Mouse (Mus musculus) testis, adult 2 months (tissue): ENCODE measurements around the gene Hoxa3. TPM values are rescaled to one million over a fixed set of nuclear protein-coding genes. Genes with fewer than 3 reads are reported as not detected.
A peak's percentile ranks its signal among the peaks of the same experiment; 100 is the strongest.

Experiments
- H3K27ac ChIP-seq: fragments of 200-500 bp; 2 replicates; pipeline ENCODE4 v1.5.1; 2012; ENCODE audit warnings: low read depth, low read length; ENCODE audit not compliant: control insufficient read depth, insufficient read depth
- H3K27me3 ChIP-seq: fragments of 200-500 bp; 2 replicates; pipeline ENCODE4 v1.6.1; 2012; ENCODE audit warnings: mild to moderate bottlenecking, low read length, moderate library complexity; ENCODE audit not compliant: control insufficient read depth, insufficient read depth
- H3K36me3 ChIP-seq: fragments of 200-500 bp; 2 replicates; pipeline ENCODE4 v1.6.1; 2012; ENCODE audit warnings: mild to moderate bottlenecking, low read length; ENCODE audit not compliant: control insufficient read depth, insufficient read depth
- H3K4me1 ChIP-seq: fragments of 200-500 bp; 2 replicates; pipeline ENCODE4 v1.6.1; 2012; ENCODE audit warnings: low read length; ENCODE audit not compliant: control insufficient read depth, insufficient read depth
- H3K4me3 ChIP-seq: fragments of 200-500 bp; 2 replicates; pipeline ENCODE4 v1.5.1; 2012; ENCODE audit warnings: low read depth, mild to moderate bottlenecking, low read length, moderate library complexity, mixed read lengths; ENCODE audit not compliant: control insufficient read depth
- CTCF ChIP-seq: fragments of 200-500 bp; IDR thresholded peaks from 2 replicates; pipeline ENCODE4 v1.5.1; 2012; ENCODE audit warnings: low read depth, mild to moderate bottlenecking, inconsistent platforms, low read length, moderate library complexity; ENCODE audit not compliant: control insufficient read depth, insufficient read depth, insufficient replicate concordance
- POLR2A ChIP-seq: fragments of 200-500 bp; IDR thresholded peaks from 2 replicates; pipeline ENCODE4 v1.6.1; 2012; ENCODE audit warnings: low read depth, mild to moderate bottlenecking, inconsistent platforms, low read length, moderate library complexity; ENCODE audit not compliant: control insufficient read depth
- polyA plus RNA-seq: library from polyadenylated mRNA; depleted of rRNA; stranded (reverse); fragments of >200 nt; gene quantifications from 2 replicates; pipeline ENCODE4 v1.2.3, GENCODE M21; 2012

Gene Hoxa3
- polyA plus RNA-seq, 1 experiment: 5.8 TPM

- Histone ChIP-seq H3K4me3 (no peak overlapping the region), H3K27me3 (peaks cover 17% of the 10 kb centered on the region), H3K27ac (no peak overlapping the region), H3K36me3 (no peaks in the 10 kb centered on the region), H3K4me1 (peaks cover 36% of the 10 kb centered on the region)
- TF ChIP-seq POLR2A: no peak
- no peak for TF ChIP-seq CTCF
Observed at GRCm38 (mm10) chr6:52159979-52160378, 53.2 kb downstream of the Hoxa3 start.

- no peak overlapping the region for H3K4me3 ChIP-seq
- H3K4me1 ChIP-seq: peaks cover 33% of the 10 kb centered on the region
- no peak for TF ChIP-seq POLR2A
- no peak for TF ChIP-seq CTCF
- H3K27ac ChIP-seq: no peak overlapping the region
- no peaks in the 10 kb centered on the region for H3K36me3 ChIP-seq
- H3K27me3 ChIP-seq: peaks cover 13% of the 10 kb centered on the region; the same call in 1 of the 2 replicates
Observed at GRCm38 (mm10) chr6:52159164-52159761, 53.9 kb downstream of the Hoxa3 start.

GRCm38 (mm10) chr6:52158276-52159051, 54.7 kb downstream of the Hoxa3 start, which contains the start of gene Hoxa1:
TSS of gene Hoxa1 (minus strand) at chr6:52158317.
- H3K27me3 ChIP-seq: peaks cover 7% of the 10 kb centered on the region; the same call in 1 of the 2 replicates

GRCm38 (mm10) chr6:52157466-52158275, 55.5 kb downstream of the Hoxa3 start:
- TF ChIP-seq CTCF (no peak), POLR2A (no peak)
- H3K27ac ChIP-seq: no peak overlapping the region
- peaks cover 3% of the 10 kb centered on the region; the same call in 1 of the 2 replicates for H3K27me3 ChIP-seq

More at GRCm38 (mm10) chr6:52158276-52159051, 54.7 kb downstream of the Hoxa3 start, which contains the start of gene Hoxa1:
- peak within 1 kb of the TSS; percentile 69 for H3K4me3 ChIP-seq
- TF ChIP-seq CTCF: no peak
- no peak for TF ChIP-seq POLR2A
- no peak within 1 kb of the TSS for H3K27ac ChIP-seq
- no peaks in the 10 kb centered on the region for H3K36me3 ChIP-seq
- H3K4me1 ChIP-seq: peaks cover 29% of the 10 kb centered on the region

GRCm38 (mm10) chr6:52156551-52157200, 56.5 kb downstream of the Hoxa3 start:
- peaks cover 26% of the 10 kb centered on the region for H3K4me1 ChIP-seq
- no peak overlapping the region for H3K27ac ChIP-seq
- no peak overlapping the region for H3K4me3 ChIP-seq
- no peaks in the 10 kb centered on the region for H3K36me3 ChIP-seq
- H3K27me3 ChIP-seq: peaks cover 3% of the 10 kb centered on the region; the same call in 1 of the 2 replicates
- no peak for TF ChIP-seq POLR2A
- TF ChIP-seq CTCF: no peak

More at GRCm38 (mm10) chr6:52157466-52158275, 55.5 kb downstream of the Hoxa3 start:
- H3K4me3 ChIP-seq: peak overlapping the region; percentile 69
- H3K4me1 ChIP-seq: peaks cover 26% of the 10 kb centered on the region
- no peaks in the 10 kb centered on the region for H3K36me3 ChIP-seq

GRCm38 (mm10) chr6:52155471-52155870, 57.7 kb downstream of the Hoxa3 start:
- H3K27ac ChIP-seq: no peak overlapping the region
- H3K4me1 ChIP-seq: peaks cover 21% of the 10 kb centered on the region
- H3K27me3 ChIP-seq: no peaks in the 10 kb centered on the region; the same call in 1 of the 2 replicates
- TF ChIP-seq POLR2A: no peak
- TF ChIP-seq CTCF: no peak
- no peaks in the 10 kb centered on the region for H3K36me3 ChIP-seq
- no peak overlapping the region for H3K4me3 ChIP-seq

- H3K27me3 ChIP-seq: no peaks in the 10 kb centered on the region; the same call in 1 of the 2 replicates
Observed at GRCm38 (mm10) chr6:52154044-52154443, 59.1 kb downstream of the Hoxa3 start.

More at GRCm38 (mm10) chr6:52154044-52154443, 59.1 kb downstream of the Hoxa3 start:
- Histone ChIP-seq H3K27ac (no peak overlapping the region), H3K36me3 (no peaks in the 10 kb centered on the region), H3K4me1 (peaks cover 14% of the 10 kb centered on the region), H3K4me3 (no peak overlapping the region)
- TF ChIP-seq CTCF: no peak
